Mouse (Mus musculus) retina, postnatal 7 days (tissue): ENCODE data around the gene Aamp.
"Not testable (repeated sequence)": the region's sequence is repeated elsewhere in the genome, so short reads cannot be mapped to it uniquely, and the experiment has no call there.

Source experiments
- DNase-seq: peaks from one replicate; pipeline ENCODE4 v3.0.0-alpha.2; 2012; ENCODE audit warnings: low read depth, low spot score

The Aamp gene

GRCm38 (mm10) chr1:74302229-74302628 is 17.7 kb upstream of the Aamp start:
- no peak for DNase-seq

GRCm38 (mm10) chr1:74300347-74301110 is 16.0 kb upstream of the Aamp start:
- no peak for DNase-seq

GRCm38 (mm10) chr1:74298996-74299395 is 14.5 kb upstream of the Aamp start:
- DNase-seq: no peak

- no peak for DNase-seq
Measured at GRCm38 (mm10) chr1:74298157-74298750, 13.7 kb upstream of the Aamp start.

GRCm38 (mm10) chr1:74297269-74297668 is 12.7 kb upstream of the Aamp start:
- no peak for DNase-seq

- DNase-seq: no peak
Measured at GRCm38 (mm10) chr1:74296477-74296876, 11.9 kb upstream of the Aamp start.

GRCm38 (mm10) chr1:74295456-74296171 is 11.1 kb upstream of the Aamp start:
- peak; percentile 64 for DNase-seq

GRCm38 (mm10) chr1:74294733-74295455 is 10.4 kb upstream of the Aamp start:
- no peak for DNase-seq

- no peak for DNase-seq
Measured at GRCm38 (mm10) chr1:74294090-74294643, 9.6 kb upstream of the Aamp start.

GRCm38 (mm10) chr1:74293306-74293960 is 8.9 kb upstream of the Aamp start:
- no peak for DNase-seq

- no peak for DNase-seq
Measured at GRCm38 (mm10) chr1:74292331-74293020, 7.9 kb upstream of the Aamp start.

GRCm38 (mm10) chr1:74290141-74290540 is 5.6 kb upstream of the Aamp start:
- no peak for DNase-seq

- no peak for DNase-seq
Measured at GRCm38 (mm10) chr1:74289740-74290139, 5.2 kb upstream of the Aamp start.

- DNase-seq: no peak
Measured at GRCm38 (mm10) chr1:74289248-74289647, 4.7 kb upstream of the Aamp start.

GRCm38 (mm10) chr1:74288327-74288726 is 3.8 kb upstream of the Aamp start:
- no peak for DNase-seq

- DNase-seq: not testable (repeated sequence)
Measured at GRCm38 (mm10) chr1:74286869-74287607, 2.5 kb upstream of the Aamp start.

GRCm38 (mm10) chr1:74285212-74286010 is 873 bp upstream of the Aamp start:
- DNase-seq: no peak

- no peak for DNase-seq
Measured at GRCm38 (mm10) chr1:74283686-74284463, 663 bp downstream of the Aamp start.
